Mouse (Mus musculus) liver, postnatal 0 days (tissue): ENCODE results near the gene Ssr2. TPM values are rescaled to one million over a fixed set of nuclear protein-coding genes. Genes with fewer than 3 reads are reported as not detected.

ENCODE experiments used
- ATAC-seq: fragments of 200-750 bp; cut with Nextera tagmentation; 2 replicates; pipeline ENCODE4 v1.8.0; 2017; ENCODE audit warnings: mild to moderate bottlenecking, moderate library complexity
- DNase-seq: peaks from one replicate; pipeline ENCODE4 v3.0.0-alpha.2; 2016
- H3K27ac ChIP-seq: fragments of 300-500 bp; sonication (generic); 2 replicates; pipeline ENCODE4 v1.5.1; 2014; ENCODE audit warnings: antibody characterized with exemption, moderate library complexity, mild to moderate bottlenecking, low read depth
- H3K27me3 ChIP-seq: fragments of 300-500 bp; sonication (generic); 2 replicates; pipeline ENCODE4 v1.6.1; 2014; ENCODE audit warnings: low read length, control low read depth, mixed read lengths; ENCODE audit not compliant: insufficient read depth
- H3K36me3 ChIP-seq: fragments of 300-500 bp; sonication (generic); replicated peaks from 2 replicates; pipeline ENCODE4 v1.6.1; 2014; ENCODE audit warnings: mild to moderate bottlenecking, control low read depth, low read length, moderate library complexity, mixed read lengths; ENCODE audit not compliant: insufficient read depth
- H3K4me1 ChIP-seq: fragments of 300-500 bp; sonication (generic); 2 replicates; pipeline ENCODE4 v1.6.1; 2014; ENCODE audit warnings: antibody characterized with exemption, mild to moderate bottlenecking, control low read depth; ENCODE audit not compliant: insufficient read depth
- H3K4me2 ChIP-seq: fragments of 300-500 bp; sonication (generic); 2 replicates; pipeline ENCODE4 v1.6.1; 2014; ENCODE audit warnings: low read depth, mild to moderate bottlenecking, low read length, moderate library complexity, mixed read lengths
- H3K4me3 ChIP-seq: fragments of 300-500 bp; sonication (generic); 2 replicates; pipeline ENCODE4 v1.5.1; 2014; ENCODE audit warnings: low read depth, low read length
- H3K9ac ChIP-seq: fragments of 300-500 bp; sonication (generic); replicated peaks from 2 replicates; pipeline ENCODE4 v1.6.1; 2014; ENCODE audit warnings: mild to moderate bottlenecking, moderate library complexity
- H3K9me3 ChIP-seq: fragments of 300-500 bp; sonication (generic); 2 replicates; pipeline ENCODE4 v1.6.1; 2016; ENCODE audit warnings: mild to moderate bottlenecking, control low read depth, low read length, mixed read lengths
- CTCF ChIP-seq: sonication (generic); IDR thresholded peaks from 2 replicates; pipeline ENCODE4 v1.5.1; 2016; ENCODE audit warnings: antibody characterized with exemption, low read depth
- EP300 ChIP-seq: IDR thresholded peaks from 2 replicates; pipeline ENCODE4 v1.6.1; 2016; ENCODE audit warnings: antibody characterized with exemption, low read depth, mild to moderate bottlenecking
- WGBS: fragments of 180-500 bp; shearing (Covaris S2); extraction: QIAGEN DNeasy Blood & Tissue Kit; methylation state at CpG from one replicate; pipeline ENCODE4 v1.1.7; 2014; ENCODE audit not compliant: insufficient replicate concordance; 5-methylcytosine and 5-hydroxymethylcytosine counted together
- polyA plus RNA-seq: library from polyadenylated mRNA; unstranded; fragments of >200 nt; fragmentation: Nextera tagmentation; extraction: Ambion mirVana; gene quantifications from 2 replicates; pipeline ENCODE4 v1.2.1, GENCODE M21; 2015

Ssr2 gene
- polyA plus RNA-seq, 1 experiment from 2014 or later = 155 TPM

GRCm38 (mm10) chr3:88622941-88623345 is 47.3 kb downstream of the Ssr2 start:
- Histone ChIP-seq H3K27me3 (no peaks in the 10 kb centered on the region), H3K4me1 (peaks cover 76% of the 10 kb centered on the region), H3K9me3 (no peaks in the 10 kb centered on the region), H3K36me3 (0 out of 2 replicates have a peak, but pooled peaks cover 10% of the 10 kb centered on the region), H3K9ac (peak overlapping the region; percentile 94), H3K4me2 (peak overlapping the region; percentile 100), H3K27ac (peak overlapping the region; percentile 94), H3K4me3 (peak overlapping the region; percentile 89)
- peak; percentile 31; the same call in 1 of the 2 replicates for ATAC-seq
- DNase-seq = no peak
- no peak for TF ChIP-seq CTCF
- no peak for TF ChIP-seq EP300
- 4% methylated on average over 6 of the region's 6 CpGs for WGBS

- peaks cover 76% of the 10 kb centered on the region for H3K4me1 ChIP-seq
- peak overlapping the region; percentile 89 for H3K4me3 ChIP-seq
- no peaks in the 10 kb centered on the region for H3K27me3 ChIP-seq
- ATAC-seq (no peak), DNase-seq (no peak)
- H3K27ac ChIP-seq = peak overlapping the region; percentile 94
- 15% methylated on average over 11 of the region's 15 CpGs for WGBS
- H3K9ac ChIP-seq = peak overlapping the region; percentile 94
- TF ChIP-seq EP300 = no peak
- TF ChIP-seq CTCF = no peak
- no peaks in the 10 kb centered on the region for H3K9me3 ChIP-seq
- peak overlapping the region; percentile 100 for H3K4me2 ChIP-seq
- 0 out of 2 replicates have a peak, but pooled peaks cover 10% of the 10 kb centered on the region for H3K36me3 ChIP-seq
Measured at GRCm38 (mm10) chr3:88623346-88624135, 47.9 kb downstream of the Ssr2 start.

GRCm38 (mm10) chr3:88624324-88624723 is 48.6 kb downstream of the Ssr2 start:
- peaks cover 80% of the 10 kb centered on the region for H3K4me1 ChIP-seq
- no peaks in the 10 kb centered on the region for H3K27me3 ChIP-seq
- H3K9me3 ChIP-seq = no peaks in the 10 kb centered on the region
- H3K36me3 ChIP-seq = peaks cover 13% of the 10 kb centered on the region; the same call in 1 of the 2 replicates
- H3K4me3 ChIP-seq = no peak overlapping the region
- H3K27ac ChIP-seq = no peak overlapping the region
- DNase-seq = no peak
- H3K4me2 ChIP-seq = peak overlapping the region; percentile 100
- peak overlapping the region; percentile 7; the same call in 1 of the 2 replicates for H3K9ac ChIP-seq
- TF ChIP-seq CTCF (no peak), EP300 (no peak)
- 38% methylated on average over 4 of the region's 4 CpGs for WGBS
- ATAC-seq = no peak

GRCm38 (mm10) chr3:88624951-88625350 is 49.3 kb downstream of the Ssr2 start:
- peaks cover 19% of the 10 kb centered on the region for H3K36me3 ChIP-seq
- TF ChIP-seq EP300 = no peak
- TF ChIP-seq CTCF = no peak
- H3K4me2 ChIP-seq = peak overlapping the region; percentile 100
- peaks cover 76% of the 10 kb centered on the region for H3K4me1 ChIP-seq
- no peaks in the 10 kb centered on the region for H3K27me3 ChIP-seq
- no peak for DNase-seq
- H3K9me3 ChIP-seq = no peaks in the 10 kb centered on the region
- H3K9ac ChIP-seq = 0 out of 2 replicates have a peak overlapping the region, but pooled peaks have one; percentile 7
- no peak overlapping the region for H3K27ac ChIP-seq
- no peak for ATAC-seq
- no peak overlapping the region for H3K4me3 ChIP-seq
- 20% methylated on average over 2 of the region's 2 CpGs for whole genome bisulfite sequencing

GRCm38 (mm10) chr3:88625531-88625930 is 49.9 kb downstream of the Ssr2 start:
- H3K27ac ChIP-seq = no peak overlapping the region

GRCm38 (mm10) chr3:88626316-88626715 is 50.6 kb downstream of the Ssr2 start:
- no peak for ATAC-seq
- Histone ChIP-seq H3K4me3 (no peak overlapping the region), H3K27ac (no peak overlapping the region), H3K4me2 (no peak overlapping the region), H3K4me1 (peaks cover 68% of the 10 kb centered on the region), H3K27me3 (no peaks in the 10 kb centered on the region), H3K36me3 (peaks cover 32% of the 10 kb centered on the region), H3K9ac (no peak overlapping the region), H3K9me3 (no peaks in the 10 kb centered on the region)
- WGBS = 68% methylated on average over 7 of the region's 7 CpGs
- no peak for DNase-seq
- no peak for TF ChIP-seq CTCF
- TF ChIP-seq EP300 = no peak

More at GRCm38 (mm10) chr3:88625531-88625930, 49.9 kb downstream of the Ssr2 start:
- ATAC-seq (no peak), DNase-seq (no peak)
- H3K9me3 ChIP-seq = no peaks in the 10 kb centered on the region
- peaks cover 73% of the 10 kb centered on the region for H3K4me1 ChIP-seq
- no peaks in the 10 kb centered on the region for H3K27me3 ChIP-seq
- H3K4me3 ChIP-seq = no peak overlapping the region
- no peak overlapping the region for H3K9ac ChIP-seq
- peaks cover 25% of the 10 kb centered on the region for H3K36me3 ChIP-seq
- 83% methylated on average over 7 of the region's 7 CpGs for WGBS
- TF ChIP-seq CTCF (no peak), EP300 (no peak)
- no peak overlapping the region for H3K4me2 ChIP-seq
